Mouse (Mus musculus) heart, adult 2 months (tissue): ENCODE measurements at regions not wholly inside any gene's neighbourhood (a gene's known extent, or its start where the extent isn't known, plus 50 kb on each side); places are given as distances from the start of the nearest gene placed in this dataset.

Source experiments
- DNase-seq, 2 experiments: peaks; one replicate each; pipeline ENCODE4 v3.0.0; 2021
- H3K27ac ChIP-seq: fragments of 200-600 bp; 2 replicates; pipeline ENCODE4 v1.8.1; 2022
- H3K27me3 ChIP-seq: fragments of 200-500 bp; 2 replicates; pipeline ENCODE4 v1.6.1; 2012; ENCODE audit warnings: mild to moderate bottlenecking, low read length, inconsistent platforms, mixed read lengths; ENCODE audit not compliant: control insufficient read depth, insufficient read depth
- H3K36me3 ChIP-seq: fragments of 200-500 bp; 2 replicates; pipeline ENCODE4 v1.6.1; 2012; ENCODE audit warnings: low read length, inconsistent platforms; ENCODE audit not compliant: control insufficient read depth, insufficient read depth
- H3K4me1 ChIP-seq: fragments of 200-500 bp; 2 replicates; pipeline ENCODE4 v1.6.1; 2011; ENCODE audit warnings: low read length; ENCODE audit not compliant: control insufficient read depth, insufficient read depth
- H3K4me3 ChIP-seq: fragments of 200-600 bp; 2 replicates; pipeline ENCODE4 v1.8.1; 2022
- H3K79me2 ChIP-seq: fragments of 200-500 bp; replicated peaks from 2 replicates; pipeline ENCODE4 v1.6.1; 2012; ENCODE audit warnings: mild to moderate bottlenecking, inconsistent platforms, low read length, moderate library complexity, mixed read lengths; ENCODE audit not compliant: control insufficient read depth, insufficient read depth
- H3K9ac ChIP-seq: fragments of 200-500 bp; 2 replicates; pipeline ENCODE4 v1.6.1; 2012; ENCODE audit warnings: low read depth, mild to moderate bottlenecking, control low read depth, inconsistent platforms, low read length, mixed read lengths
- CTCF ChIP-seq: fragments of 200-600 bp; IDR thresholded peaks from 2 replicates; pipeline ENCODE4 v1.8.1; 2022; ENCODE audit warnings: antibody characterized with exemption, mild to moderate bottlenecking, moderate library complexity
- EP300 ChIP-seq: fragments of 200-500 bp; IDR thresholded peaks from 2 replicates; pipeline ENCODE4 v1.6.1; 2011; ENCODE audit warnings: low read depth, low read length, control low read depth; ENCODE audit not compliant: insufficient read depth
- POLR2A ChIP-seq: fragments of 200-500 bp; IDR thresholded peaks from 2 replicates; pipeline ENCODE4 v1.6.1; 2011; ENCODE audit warnings: mild to moderate bottlenecking, low read depth, low read length, control low read depth; ENCODE audit not compliant: insufficient read depth
- WGBS: fragments of 180-500 bp; shearing (Covaris S2); methylation state at CpG from one replicate; pipeline ENCODE4 v1.1.7; 2018; 5-methylcytosine and 5-hydroxymethylcytosine counted together
- intact Hi-C: fragments of 180-260 bp; cut with DNase I; formaldehyde crosslinking; loops from one replicate; pipeline ENCODE4 v1.15.1; 2025

DNA sequence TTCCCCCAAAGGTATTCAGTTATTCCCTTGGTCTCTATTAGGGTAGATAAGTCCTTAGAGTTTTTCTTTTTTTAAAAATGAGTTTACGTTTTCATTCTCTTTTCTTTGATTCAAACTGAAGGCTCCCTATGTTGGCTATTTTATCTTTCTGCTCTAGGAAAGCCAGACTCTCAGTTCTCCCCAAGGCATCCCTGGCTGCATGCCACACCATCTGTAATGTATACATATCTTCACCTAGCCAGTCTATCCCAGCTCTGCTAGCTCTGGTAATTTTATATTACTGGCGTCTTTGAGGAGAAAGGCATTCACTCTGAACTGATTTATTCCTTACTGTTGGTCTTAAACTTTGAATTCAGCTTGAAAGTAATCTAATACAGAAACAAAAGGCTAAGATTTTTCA, 65.2 kb upstream of the Cabcoco1 start:
- no peak for DNase-seq
- TF ChIP-seq POLR2A: no peak
- no peak for TF ChIP-seq EP300
- TF ChIP-seq CTCF: no peak
- 52% methylated on average over 2 of the region's 2 CpGs for WGBS
- Histone ChIP-seq H3K36me3 (no peaks in the 10 kb centered on the region), H3K9ac (no peak overlapping the region), H3K27ac (no peak overlapping the region), H3K27me3 (no peaks in the 10 kb centered on the region), H3K79me2 (no peaks in the 10 kb centered on the region), H3K4me3 (no peak overlapping the region), H3K4me1 (no peaks in the 10 kb centered on the region)
- intact Hi-C loops: no loop called here

- 78% methylated on average over 9 of the region's 9 CpGs for WGBS
- no peak overlapping the region for H3K27ac ChIP-seq
- H3K27me3 ChIP-seq: no peaks in the 10 kb centered on the region
- DNase-seq: no peak
- no peak overlapping the region for H3K9ac ChIP-seq
- H3K79me2 ChIP-seq: no peaks in the 10 kb centered on the region
- H3K36me3 ChIP-seq: no peaks in the 10 kb centered on the region
- intact Hi-C loops: no loop called here
- no peak overlapping the region for H3K4me3 ChIP-seq
- H3K4me1 ChIP-seq: no peaks in the 10 kb centered on the region
- peak; percentile 48 for TF ChIP-seq CTCF
- no peak for TF ChIP-seq EP300
These were observed 70.2 kb upstream of the Cabcoco1 start for GRCm38 (mm10) chr10:68611906-68612305.

DNA sequence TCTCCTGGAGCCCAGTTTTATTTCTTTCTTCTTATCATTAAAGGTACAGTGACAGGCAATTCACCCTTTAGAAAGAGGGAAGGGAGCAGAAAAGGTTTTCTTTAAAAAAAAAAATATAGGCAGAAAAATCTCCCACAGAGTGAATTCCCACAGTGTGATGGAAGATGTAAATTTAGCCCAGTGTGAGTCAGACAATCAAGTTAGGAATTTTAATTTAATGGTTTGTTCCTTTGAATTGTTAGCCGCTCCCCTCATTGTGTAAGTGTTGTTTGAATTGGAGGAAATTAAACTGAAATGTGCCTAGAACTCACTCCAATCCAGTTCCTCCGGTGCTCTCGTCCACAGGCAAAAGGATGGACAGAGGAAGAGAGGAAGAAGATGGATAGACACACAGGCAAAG, 71.0 kb upstream of the Cabcoco1 start:
- intact Hi-C loops: no loop called here
- Histone ChIP-seq H3K79me2 (no peaks in the 10 kb centered on the region), H3K4me3 (no peak overlapping the region), H3K27ac (no peak overlapping the region), H3K36me3 (no peaks in the 10 kb centered on the region), H3K4me1 (no peaks in the 10 kb centered on the region), H3K9ac (no peak overlapping the region), H3K27me3 (no peaks in the 10 kb centered on the region)
- no peak for DNase-seq
- WGBS: 46% methylated on average over 3 of the region's 3 CpGs
- no peak for TF ChIP-seq EP300
- no peak for TF ChIP-seq POLR2A
- TF ChIP-seq CTCF: no peak

DNA sequence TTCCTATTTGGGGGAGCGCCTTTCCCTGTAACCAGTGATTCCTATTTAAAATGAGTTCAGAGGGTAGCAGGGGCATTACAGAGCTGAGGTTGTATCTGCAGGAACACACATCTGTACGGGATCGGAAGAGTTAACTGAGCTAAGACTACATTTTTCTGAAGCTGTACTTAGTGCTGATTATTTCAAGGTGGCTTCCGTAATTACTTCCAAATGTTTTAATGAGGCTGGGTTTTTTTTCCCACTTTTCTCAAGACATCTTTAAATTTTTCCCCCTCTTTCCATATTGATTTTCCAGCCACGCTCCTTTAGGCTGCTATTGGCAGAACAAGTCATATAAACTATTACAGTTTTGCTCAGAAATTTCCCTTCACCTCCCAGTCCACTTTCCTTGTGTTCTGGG, 82.1 kb upstream of the Cabcoco1 start:
- Histone ChIP-seq H3K9ac (no peak overlapping the region), H3K4me1 (no peaks in the 10 kb centered on the region), H3K27ac (no peak overlapping the region), H3K4me3 (no peak overlapping the region), H3K27me3 (no peaks in the 10 kb centered on the region), H3K36me3 (no peaks in the 10 kb centered on the region), H3K79me2 (no peaks in the 10 kb centered on the region)
- no peak for TF ChIP-seq CTCF
- no peak for DNase-seq
- WGBS: 88% methylated on average over 5 of the region's 5 CpGs
- intact Hi-C loops: no loop called here

GRCm38 (mm10) chr10:68625329-68625728, 83.6 kb upstream of the Cabcoco1 start:
- Histone ChIP-seq H3K9ac (no peak overlapping the region), H3K27me3 (no peaks in the 10 kb centered on the region), H3K4me3 (no peak overlapping the region), H3K79me2 (no peaks in the 10 kb centered on the region), H3K4me1 (no peaks in the 10 kb centered on the region), H3K27ac (no peak overlapping the region), H3K36me3 (no peaks in the 10 kb centered on the region)
- WGBS: 60% methylated on average over 5 of the region's 5 CpGs
- TF ChIP-seq EP300: no peak
- no peak for TF ChIP-seq POLR2A
- no peak for TF ChIP-seq CTCF
- intact Hi-C loops: no loop called here
- no peak for DNase-seq

- H3K79me2 ChIP-seq: no peaks in the 10 kb centered on the region
- TF ChIP-seq EP300 (no peak), CTCF (peak; percentile 24; the same call in 1 of the 2 replicates), POLR2A (no peak)
- WGBS: 48% methylated on average over 2 of the region's 2 CpGs
- H3K36me3 ChIP-seq: no peaks in the 10 kb centered on the region
- no peak overlapping the region for H3K27ac ChIP-seq
- no peak for DNase-seq
- intact Hi-C loops: no loop called here
- H3K4me3 ChIP-seq: no peak overlapping the region
- H3K4me1 ChIP-seq: no peaks in the 10 kb centered on the region
- no peaks in the 10 kb centered on the region for H3K27me3 ChIP-seq
- H3K9ac ChIP-seq: no peak overlapping the region
These were observed 84.1 kb upstream of the Cabcoco1 start for GRCm38 (mm10) chr10:68625752-68626151.
